Comparison of ENCODE assay signal across 13 mouse cellular contexts in genomic region chr3:66129689-66130088, GRCm38 (mm10).
DNase-seq lines count a peak whose midpoint lies in the region; ATAC-seq lines count a peak whose summit lies in the region.
"Had no signal": no experiment of that assay in that cellular context is flagged by ENCODE, and none has a peak within 500 bp of the region (broad histone marks: within the 10 kb centered on the region; RNA-seq: fewer than 3 reads in every experiment).

No protein-coding gene starts in this region.

- intact Hi-C loops in left cerebral cortex, postnatal 14 days (cut with DNase I), result no loop called here

- DNase-seq in A20 (ENCODE audit: low read depth, low spot score), result peak; percentile 32
- peak; percentile 3 for DNase-seq in c-Kit-positive CD71-negative TER-119-negative erythroid progenitor cells, embryonic 14.5 days (ENCODE audit: low read depth)
- DNase-seq in yolk sac, embryonic 10.5 days (ENCODE audit: low spot score), result peak; percentile 28
- no peak for DNase-seq in left cerebral cortex, postnatal 14 days (ENCODE audit: low spot score in 2 of 2)
- no peak for DNase-seq in ovary, postnatal 14 days (ENCODE audit: low spot score)
- no peak for DNase-seq in frontal cortex, postnatal 25 days (ENCODE audit: low spot score in 2 of 2)
- DNase-seq: adrenal gland, adult 8-10 months; cerebellum, adult 18-20 months; cerebellum, adult 9-11 months; cerebellum, postnatal 36 days had no signal

- peak; percentile 84 to 85 for ATAC-seq in hematopoietic stem cell, adult 5-6 weeks (replicated peaks in 1 of 2; ENCODE audit: insufficient read depth in 1 of 2, low FRiP score in 2 of 2, low TSS enrichment in 1 of 2, low read depth in 1 of 2, poor library complexity in 2 of 2, severe bottlenecking in 2 of 2)
- ATAC-seq: forebrain, embryonic 14.5 days; intestine, postnatal 0 days had no signal

Comparison
In these comparisons a context has a peak if more than half of its experiments do, and no peak if none do; other contexts are left out.
1. DNase-seq: peak in A20 (single experiment), c-Kit-positive CD71-negative TER-119-negative erythroid progenitor cells, embryonic 14.5 days (single experiment) and yolk sac, embryonic 10.5 days (single experiment); none in left cerebral cortex, postnatal 14 days (0 of 2), ovary, postnatal 14 days (single experiment) and frontal cortex, postnatal 25 days (0 of 2).